Mouse (Mus musculus): ENCODE results near the gene Cnpy3.

Cnpy3 gene

DNA sequence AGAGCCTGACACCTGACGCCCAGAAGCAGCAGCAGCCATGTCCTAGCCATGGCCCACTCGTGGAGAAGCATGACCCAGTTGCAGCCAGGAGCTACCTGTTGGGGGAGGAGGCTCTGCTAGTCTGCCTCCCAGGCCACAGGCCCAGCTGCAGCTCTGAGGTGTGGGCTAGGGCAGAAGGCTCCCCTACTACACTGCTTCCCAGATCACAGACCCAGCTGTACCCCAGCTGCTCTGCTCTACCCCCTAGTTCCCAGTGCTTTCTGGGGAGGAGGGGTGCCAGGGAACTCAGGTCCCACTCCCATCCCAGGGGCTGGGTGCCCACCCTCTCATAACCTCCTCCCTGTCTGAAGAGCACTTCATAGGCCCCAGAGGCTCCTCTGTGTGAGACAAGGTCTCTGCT lies 11.5 kb upstream of the Cnpy3 start, which contains the start of gene Ptcra:
Gene Ptcra, minus strand, starts transcription at position 169 of the 400 bp plus-strand sequence.
- peak; percentile 68 to 79 for DNase-seq

- DNase-seq = no peak
These were observed 6.7 kb upstream of the Cnpy3 start for GRCm38 (mm10) chr17:46758753-46759152.

DNA sequence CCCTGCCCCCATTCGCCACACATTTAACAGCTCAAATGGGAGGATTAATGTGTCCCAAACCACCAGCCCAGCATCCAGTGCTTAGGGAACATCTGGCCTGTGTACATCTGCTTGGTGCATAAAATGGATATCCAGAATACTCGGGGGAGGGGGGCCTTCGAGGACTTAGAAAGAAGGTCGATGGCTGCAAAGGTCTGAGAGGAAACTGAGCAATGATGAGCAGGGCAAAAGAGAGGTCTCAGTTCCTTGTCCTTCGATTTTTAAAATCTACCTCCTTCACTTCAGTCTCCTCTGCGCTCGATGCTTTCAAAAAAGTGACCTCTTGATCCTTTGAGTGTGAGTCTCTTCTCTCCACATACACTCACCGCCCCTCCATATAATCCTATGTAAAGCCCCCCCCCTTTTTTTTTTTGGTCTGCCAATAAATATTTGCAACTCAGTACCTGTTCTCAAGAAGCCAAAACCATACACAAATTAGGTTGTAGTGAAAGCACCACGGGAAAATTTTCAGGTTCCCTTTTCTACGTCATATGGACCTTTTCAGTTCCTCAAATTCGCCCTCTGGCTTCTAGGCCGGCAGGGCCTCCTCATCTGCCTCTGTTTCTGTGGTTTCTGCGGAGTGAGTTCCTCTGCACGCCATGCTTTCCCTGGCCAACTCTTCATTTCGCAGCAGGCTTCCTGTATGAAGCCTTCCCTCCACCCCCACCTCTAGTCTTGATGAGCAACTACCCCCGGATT lies 789 bp downstream of the Cnpy3 start:
- peak in 1 of 2 experiments; percentile 60 for DNase-seq

DNA sequence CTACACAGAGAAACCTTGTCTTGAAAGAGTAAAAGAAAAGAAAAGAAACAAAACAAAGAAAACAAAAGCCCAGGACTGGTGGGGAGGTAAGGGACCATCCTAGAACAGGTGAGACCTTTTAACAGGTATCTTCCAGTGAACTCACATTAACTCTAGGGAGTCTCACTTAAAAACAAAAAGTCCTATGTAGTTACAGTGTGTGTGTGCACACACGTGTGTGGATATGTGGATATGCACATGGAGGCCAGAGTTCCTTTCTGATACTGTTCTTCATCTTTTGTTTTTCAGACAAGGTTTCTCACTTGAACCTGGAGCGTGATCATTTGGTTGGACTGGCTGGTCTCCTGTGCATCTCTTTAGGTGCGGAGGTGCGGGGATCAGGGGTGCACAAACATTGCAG lies 1.4 kb downstream of the Cnpy3 start:
- no peak for DNase-seq

DNA sequence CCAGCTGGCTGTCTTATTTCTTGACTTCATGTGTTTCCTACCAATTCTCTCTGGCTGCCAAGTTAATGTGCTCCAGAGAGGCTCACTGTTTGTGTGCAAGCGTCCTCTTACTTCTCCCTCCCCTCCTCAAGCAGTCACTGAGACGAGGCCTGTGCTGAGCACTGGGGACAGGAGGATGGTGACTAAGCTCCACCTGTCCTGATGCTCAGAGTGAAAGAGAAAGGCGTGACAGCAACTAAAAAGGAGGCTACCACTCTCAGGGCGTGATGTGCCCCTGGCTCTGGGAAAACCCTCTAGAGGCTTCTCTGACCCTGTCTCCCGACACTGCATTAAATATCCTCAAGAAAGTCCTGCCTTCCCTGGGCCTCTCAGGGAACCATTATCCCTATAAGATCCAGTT lies 2.7 kb downstream of the Cnpy3 start:
- no peak for DNase-seq

- DNase-seq = no peak
These were observed 4.2 kb downstream of the Cnpy3 start for GRCm38 (mm10) chr17:46747806-46748205.

GRCm38 (mm10) chr17:46747234-46747633 lies 4.8 kb downstream of the Cnpy3 start:
- no peak for DNase-seq

GRCm38 (mm10) chr17:46745506-46745905 lies 6.5 kb downstream of the Cnpy3 start:
- no peak for DNase-seq

DNA sequence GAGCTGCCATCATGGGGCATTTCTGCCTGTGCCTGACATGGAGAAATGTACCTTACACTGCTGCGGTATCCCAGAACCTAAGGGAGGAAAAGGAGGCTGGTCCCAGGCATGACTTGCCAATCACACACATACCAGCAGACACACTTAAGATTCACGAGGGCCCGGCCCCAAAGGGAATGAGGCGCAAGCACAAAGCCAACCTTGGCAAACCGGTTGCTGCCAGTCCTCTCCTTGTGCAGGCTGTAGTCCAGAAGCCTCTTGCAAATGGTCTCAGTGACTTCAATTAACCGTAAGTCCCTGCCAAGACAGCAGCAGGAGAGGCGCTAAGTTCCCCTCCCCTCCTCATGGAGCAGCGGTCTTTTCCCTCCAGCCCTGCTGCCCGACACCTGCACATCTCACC lies 9.0 kb downstream of the Cnpy3 start:
- DNase-seq = no peak

DNA sequence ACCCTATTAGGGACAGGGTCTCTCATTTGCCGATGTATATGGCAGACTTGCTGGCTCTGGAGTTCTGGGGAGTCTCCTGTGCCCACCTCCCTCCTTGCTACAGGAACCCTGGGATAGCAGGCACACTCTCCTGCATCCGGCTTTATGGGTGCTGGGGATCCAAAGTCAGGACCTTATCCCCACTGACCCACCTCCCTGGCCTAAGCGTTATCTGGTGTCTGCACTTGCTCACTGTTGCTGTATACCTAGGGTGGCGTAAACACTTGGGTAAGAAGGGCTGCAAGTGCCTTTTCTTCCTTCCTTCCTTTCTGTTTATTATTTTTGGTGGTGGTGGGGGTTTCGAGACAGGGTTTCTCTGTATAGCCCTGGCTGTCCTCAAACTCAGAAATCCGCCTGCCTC lies 10.7 kb downstream of the Cnpy3 start:
- no peak for DNase-seq

GRCm38 (mm10) chr17:46736160-46736559 lies 15.9 kb downstream of the Cnpy3 start:
- DNase-seq = no peak

DNA sequence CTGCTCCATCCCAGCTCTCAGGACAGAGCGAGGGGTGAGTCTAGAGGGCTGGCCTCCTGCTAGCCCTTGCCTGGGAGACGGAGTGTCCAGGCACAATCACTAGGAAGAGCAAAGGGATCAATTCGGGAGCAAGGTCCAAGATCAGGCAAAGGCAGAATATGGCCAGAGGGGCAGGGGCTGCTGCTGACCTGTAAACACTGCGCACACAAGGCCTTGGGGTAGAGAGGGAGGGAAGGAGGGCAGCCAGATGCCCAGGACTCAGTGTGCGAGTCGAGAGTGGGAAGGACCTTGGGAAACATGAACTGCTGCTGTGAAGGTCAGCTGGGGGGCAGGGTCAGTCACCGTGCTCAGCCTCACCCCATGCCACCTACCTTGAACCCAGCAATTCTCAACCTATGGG lies 16.7 kb downstream of the Cnpy3 start:
- DNase-seq = no peak

GRCm38 (mm10) chr17:46734055-46734454 lies 18.0 kb downstream of the Cnpy3 start:
- no peak for DNase-seq

GRCm38 (mm10) chr17:46728904-46729318 lies 23.1 kb downstream of the Cnpy3 start, which contains the start of gene Gnmt:
TSS of gene Gnmt (minus strand) at chr17:46729168.
- no peak for DNase-seq

DNA sequence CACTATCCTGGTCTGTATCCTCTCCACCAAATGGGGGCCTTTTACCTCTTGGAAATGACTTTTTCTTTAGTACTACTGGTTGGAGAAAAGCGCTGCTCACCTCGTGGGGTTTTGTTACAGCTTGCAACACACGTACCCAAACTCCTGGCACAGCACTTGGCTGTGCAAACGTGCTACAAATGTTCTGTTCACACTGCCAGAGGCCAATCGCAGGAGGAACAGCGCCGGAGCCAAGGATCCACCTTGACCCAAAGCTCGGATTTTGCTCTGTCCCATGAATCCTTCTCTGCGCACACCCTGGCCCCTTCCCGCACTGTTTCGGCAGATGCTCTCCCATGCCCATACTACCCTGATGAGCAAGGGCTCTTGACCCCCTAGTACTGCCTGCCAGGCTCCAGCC lies 23.5 kb downstream of the Cnpy3 start:
- no peak for DNase-seq

GRCm38 (mm10) chr17:46728021-46728420 lies 24.0 kb downstream of the Cnpy3 start:
- DNase-seq = no peak

- no peak for DNase-seq
These were observed 24.7 kb downstream of the Cnpy3 start for GRCm38 (mm10) chr17:46727271-46727670.

DNA sequence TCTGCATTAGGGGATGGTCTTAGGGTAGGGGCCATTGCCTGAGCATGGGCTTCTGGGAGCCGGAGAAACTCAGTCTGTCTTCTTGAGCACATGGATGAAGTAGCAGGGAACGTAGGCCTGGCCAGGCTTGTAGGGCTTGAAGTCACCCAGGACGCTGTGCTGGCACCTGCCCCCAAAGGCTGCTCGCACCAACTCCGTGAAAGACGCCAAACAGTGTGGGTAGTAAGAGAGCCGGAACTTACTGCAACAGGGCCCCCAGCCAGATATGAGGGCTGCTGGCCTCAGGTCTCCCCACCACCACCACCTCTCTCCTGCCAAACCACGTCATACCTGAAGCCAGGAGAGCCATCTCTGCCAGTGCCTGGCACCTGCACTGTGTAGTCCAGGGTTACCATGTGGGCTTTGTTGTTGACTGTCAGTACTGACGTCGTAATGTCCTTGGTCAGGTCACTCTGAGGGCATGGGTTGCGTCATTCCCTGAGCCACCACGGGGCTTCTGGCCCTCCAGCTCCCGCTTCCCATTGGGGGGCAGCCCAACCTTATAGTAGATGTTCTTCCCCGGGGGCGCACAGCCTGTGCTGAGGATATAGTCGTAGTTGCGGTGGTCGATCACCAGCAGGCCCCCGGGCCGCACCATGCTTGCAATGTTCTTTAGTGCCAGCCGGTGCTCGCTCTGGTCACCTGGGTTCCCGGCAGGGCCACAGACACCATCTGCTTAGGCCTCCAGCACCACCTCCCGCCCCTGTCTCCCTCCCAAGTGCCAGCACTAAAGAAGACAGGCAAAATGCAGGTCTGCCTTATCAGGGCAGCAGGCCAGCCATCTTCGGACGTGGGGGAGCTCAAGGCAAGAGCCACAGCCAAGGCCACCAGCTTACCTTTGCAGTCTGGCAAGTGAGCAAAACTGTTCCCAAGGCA lies 26.0 kb downstream of the Cnpy3 start:
- DNase-seq = no peak

DNA sequence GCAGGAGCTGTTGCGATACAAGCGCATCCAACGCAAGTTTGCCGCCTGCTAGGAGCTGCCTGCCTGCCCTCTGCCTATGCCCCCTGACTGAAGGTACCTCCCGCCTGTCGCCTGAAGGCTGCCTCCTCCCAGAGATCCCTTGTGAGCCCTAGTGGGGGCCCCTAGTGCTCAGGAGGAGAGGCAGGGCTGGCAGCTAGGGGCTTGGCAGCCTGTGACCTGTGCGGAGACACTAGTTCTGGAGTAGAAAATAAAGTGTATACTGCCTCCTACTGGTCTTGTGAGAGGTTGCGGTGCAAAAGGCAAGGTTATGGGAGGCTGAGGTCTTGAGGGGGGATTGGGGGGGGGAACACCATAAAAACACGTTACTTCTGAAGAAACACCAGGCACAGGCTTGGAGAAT lies 26.7 kb downstream of the Cnpy3 start:
- DNase-seq = peak in 1 of 2 experiments; percentile 47

DNA sequence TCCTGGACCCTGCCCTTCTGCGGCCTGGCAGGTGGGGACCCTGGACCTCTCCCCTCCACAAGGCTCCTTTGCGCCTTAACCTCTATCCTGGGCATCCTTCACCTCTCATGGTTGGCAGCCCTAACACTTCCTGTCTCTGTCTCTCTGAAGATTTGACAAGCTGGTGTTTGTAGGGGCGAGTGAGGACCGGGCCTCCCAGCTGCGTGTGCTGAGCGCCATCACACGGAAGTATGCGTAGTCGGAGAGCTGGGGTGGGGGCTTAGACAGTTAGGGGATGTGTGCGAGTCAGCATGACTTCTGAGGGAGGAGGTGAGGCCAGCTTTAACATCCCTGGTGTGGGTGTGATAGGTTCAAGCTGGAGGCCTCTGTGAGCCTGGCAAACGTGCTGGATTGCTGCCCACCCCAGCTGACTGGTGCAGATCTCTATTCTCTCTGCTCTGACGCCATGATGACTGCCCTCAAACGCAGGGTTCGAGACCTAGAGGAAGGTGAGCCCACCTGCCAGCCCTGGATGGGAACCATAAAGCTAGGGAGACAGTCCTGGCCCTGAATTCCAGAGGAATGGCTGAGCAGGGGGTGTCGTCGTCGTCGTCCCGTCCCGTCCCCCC lies 27.4 kb downstream of the Cnpy3 start:
- DNase-seq = no peak

- DNase-seq = no peak
These were observed 30.9 kb downstream of the Cnpy3 start for GRCm38 (mm10) chr17:46721077-46721476.

GRCm38 (mm10) chr17:46714756-46715481 lies 37.1 kb downstream of the Cnpy3 start:
- DNase-seq = no peak

GRCm38 (mm10) chr17:46713849-46714248 lies 38.2 kb downstream of the Cnpy3 start:
- DNase-seq = no peak

Measured in thymus, adult 18-20 months (tissue).